Mouse (Mus musculus) common myeloid progenitor, adult 5-6 weeks (primary cell): ENCODE measurements around the gene Naa16. TPM values are rescaled to one million over a fixed set of nuclear protein-coding genes. Genes with fewer than 3 reads are reported as not detected.

ENCODE experiments used
- ATAC-seq: replicated peaks from 2 replicates; pipeline ENCODE4 v1.8.0; 2016; ENCODE audit warnings: low read depth, mild to moderate bottlenecking, moderate TSS enrichment, inconsistent platforms; ENCODE audit not compliant: poor library complexity, severe bottlenecking
- total RNA-seq: library from RNA; stranded (forward); fragments of 200-1000, 187-1606 nt; gene quantifications from 2 replicates; pipeline ENCODE4 v1.2.3, GENCODE M21; 2017

The Naa16 gene
- total RNA-seq, 1 experiment from 2014 or later: 71.9 TPM

DNA sequence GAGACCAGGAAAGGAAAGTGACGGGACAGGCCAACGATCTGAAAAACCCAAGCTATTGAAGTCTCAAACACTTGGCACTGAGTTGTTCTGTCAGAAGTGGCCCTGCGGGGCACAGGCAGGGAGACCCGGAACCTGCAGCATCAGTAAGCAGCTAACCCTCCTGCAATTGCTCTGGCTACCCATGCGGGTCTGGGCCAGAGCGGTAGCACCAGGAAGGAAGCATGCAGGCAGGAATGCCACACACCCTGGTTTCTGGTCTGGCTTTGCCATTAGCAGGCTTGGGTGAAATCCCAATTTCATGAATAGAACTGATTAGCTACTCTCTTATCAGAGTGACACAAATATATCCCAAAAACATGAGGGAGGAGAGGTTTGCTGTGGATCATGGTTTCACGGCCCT, 58.6 kb downstream of the Naa16 start:
- ATAC-seq: no peak

DNA sequence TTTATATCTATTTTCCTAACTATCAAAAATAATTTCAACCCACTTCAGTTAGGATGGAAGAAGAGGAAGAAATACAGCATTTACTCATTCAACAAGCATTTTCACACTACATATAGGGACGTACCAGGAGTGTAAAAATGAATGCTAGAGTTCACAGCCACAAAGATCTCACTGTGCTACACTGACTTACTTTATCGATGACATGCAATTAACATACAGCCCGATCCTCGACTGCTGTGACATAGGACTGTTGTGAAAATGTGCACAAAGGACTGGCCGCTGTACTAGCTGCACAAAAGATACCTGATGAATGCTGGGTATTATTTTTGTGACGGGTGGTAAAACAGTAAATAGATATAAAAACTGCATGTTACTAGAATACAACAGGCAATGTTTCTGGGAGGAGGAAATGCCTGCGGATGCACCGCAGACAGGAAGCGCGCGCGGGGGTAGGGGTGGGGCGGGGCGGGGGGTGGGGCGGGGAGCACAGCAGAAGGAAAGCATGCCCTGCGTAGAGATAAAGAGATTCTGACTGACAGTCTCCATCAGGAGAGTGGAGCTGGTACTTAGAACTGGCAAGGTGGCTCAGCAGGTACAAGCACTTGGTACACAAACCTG, 59.5 kb downstream of the Naa16 start:
- peak; percentile 78 for ATAC-seq

DNA sequence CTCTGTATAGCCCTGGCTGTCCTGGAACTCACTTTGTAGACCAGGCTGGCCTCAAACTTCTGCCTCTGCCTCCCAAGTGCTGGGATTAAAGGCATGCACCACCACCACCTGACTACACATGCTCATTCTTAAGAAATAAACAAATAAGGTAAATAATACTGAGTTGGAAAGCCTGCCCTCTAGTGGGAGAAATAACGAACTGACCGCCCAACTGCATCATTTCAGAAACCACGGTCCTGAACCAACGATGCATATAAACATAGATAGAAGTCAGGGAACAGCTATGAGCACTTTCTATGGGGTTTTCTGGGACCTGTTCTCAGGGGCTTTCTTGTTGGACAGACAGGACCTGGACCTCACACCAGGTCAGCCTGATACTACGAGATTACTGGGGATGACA, 63.5 kb downstream of the Naa16 start:
- peak; percentile 69 for ATAC-seq

DNA sequence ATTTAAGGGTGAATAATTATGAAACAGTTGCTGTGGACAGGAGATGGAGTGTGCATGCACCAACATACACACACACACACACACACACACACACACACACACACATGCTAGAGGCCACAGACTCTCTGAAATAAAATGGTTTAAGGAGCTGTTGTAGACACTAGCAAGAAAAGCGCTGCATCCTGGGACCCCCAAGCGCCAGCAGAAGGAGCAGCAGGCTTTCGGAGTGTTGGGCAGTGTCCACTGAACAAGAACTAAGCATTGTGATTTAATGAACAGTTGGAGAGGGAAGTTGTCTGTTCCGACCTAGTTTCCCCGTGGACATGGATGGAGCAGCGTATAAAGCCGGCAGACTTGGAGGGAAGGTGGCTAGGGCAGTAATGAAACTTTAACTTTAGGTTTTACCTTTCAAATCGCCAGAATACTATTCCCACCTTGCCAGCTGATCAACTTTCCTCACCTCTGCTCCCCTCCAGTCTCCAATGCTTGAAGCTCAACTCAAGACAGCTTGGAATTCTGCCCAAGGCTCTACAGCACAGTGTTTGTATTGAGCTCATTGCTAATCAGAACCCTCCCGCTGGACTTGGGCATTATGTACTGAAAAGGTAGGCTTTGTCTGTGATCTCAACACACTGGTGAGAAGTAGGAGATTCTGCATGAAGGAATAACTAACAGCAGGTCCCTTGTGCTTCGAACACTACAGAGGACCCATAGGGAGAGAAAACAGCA, 66.3 kb downstream of the Naa16 start:
- ATAC-seq: no peak

DNA sequence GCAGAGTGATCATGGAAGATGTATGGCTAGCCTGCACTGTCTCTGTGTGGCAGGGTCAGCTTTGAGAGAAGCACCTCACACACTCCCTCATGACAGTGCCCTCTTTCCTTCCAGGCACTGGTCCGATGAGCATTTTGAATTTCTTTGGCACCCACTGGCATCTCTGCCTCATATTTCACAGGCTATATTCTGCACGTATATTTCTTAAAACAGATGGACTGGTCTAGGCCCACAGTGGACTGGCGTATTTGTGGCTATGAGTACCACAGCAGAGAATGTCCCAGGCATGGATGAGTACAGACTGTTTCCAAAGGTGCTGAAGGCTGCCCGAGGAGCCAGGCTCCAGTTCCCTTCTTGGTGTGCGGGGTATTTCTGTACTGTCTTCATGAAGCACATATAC, 68.7 kb downstream of the Naa16 start:
- no peak for ATAC-seq

DNA sequence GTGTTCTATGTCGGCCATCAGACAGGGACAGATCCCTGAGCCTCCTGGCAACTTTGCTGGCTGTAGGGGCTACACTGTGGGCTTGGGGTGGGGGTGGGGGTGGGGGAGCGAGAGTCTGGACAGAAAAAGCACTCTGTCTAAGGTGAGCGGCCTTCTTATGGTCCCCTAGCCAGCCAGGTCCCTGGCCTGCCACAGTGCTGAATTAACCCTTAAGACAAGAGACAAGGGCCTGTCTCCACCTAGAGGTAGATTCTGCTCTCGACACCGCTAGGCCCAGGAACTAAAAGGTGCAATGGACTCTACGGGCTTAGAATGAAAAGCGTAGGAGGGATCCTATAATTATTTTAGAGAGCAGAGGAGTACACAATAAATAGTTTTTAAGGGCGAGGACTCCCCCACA, 69.4 kb downstream of the Naa16 start:
- ATAC-seq: peak; percentile 92

DNA sequence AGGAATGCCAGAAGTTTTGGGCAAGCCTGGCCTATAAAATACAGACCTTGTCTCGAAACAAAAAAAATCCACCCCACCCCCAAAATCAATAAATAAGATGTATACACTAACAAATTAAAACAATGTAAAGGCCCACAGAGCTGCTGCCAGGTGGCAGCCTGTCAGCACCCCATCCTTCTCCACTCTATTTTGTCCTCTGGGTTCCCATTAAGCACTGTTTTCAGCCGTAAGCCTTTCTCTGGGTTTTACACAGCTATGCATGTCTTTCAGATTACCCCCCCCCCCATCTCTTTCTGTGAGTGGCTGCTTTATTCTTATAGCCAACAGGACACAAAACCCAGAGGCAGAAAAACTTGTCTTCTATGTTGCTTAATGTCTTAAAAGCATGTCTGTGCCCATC, 73.0 kb downstream of the Naa16 start:
- ATAC-seq: no peak

DNA sequence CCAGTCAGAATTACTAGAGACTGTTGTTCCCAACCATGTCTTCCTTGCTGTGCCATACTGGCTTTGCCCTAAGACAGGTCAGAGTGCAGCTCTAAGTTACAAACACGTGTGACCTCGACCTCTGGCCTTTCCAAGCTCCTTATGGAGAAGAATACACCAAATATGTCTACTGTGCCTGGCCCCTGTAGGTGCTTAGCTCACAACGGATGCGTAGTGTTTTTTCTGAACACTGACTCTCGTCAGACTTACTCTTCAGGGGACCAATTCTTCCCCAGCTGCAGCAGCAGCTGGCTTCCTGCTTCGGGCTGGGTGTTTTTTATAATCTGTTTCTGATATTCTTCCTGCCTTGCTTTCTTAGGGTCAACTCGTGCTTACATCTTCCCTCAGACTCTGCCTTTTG, 74.7 kb downstream of the Naa16 start:
- ATAC-seq: no peak

DNA sequence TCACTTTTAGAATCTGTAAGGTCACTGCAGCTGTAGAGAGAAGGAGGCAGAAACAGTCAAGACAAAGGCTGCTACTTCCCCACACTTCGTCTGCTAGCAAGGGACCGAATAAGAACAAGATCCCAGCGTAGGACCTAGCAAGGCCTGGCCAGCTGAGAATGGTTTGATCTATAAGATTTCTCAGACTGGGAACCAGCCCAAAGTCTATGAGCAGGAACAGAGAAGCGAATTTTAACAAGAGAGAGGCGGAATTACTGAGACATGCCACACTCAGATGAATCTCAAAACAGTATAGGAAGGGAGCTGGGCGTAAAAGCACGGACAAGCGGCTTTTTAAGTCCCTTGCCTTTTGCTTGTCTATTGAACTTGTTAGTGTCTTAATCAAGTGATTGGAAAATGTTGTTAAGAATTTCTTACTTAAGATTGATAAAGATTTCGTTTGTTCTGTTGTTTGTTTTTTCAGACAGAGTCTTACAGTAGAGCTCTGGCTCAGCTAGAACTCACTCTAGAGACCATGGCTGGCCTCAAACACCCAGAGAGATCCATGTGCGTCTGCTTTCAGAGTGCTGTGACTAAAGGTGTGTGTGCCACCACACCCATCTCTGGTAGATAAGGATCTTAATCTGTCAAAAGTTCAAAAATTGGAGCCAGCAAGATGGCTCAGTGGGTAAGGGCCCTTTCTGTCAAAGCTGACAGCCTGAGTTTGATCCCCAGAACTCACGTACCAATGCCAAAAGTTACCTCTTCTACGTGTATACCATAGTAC, 76.2 kb downstream of the Naa16 start:
- ATAC-seq: no peak

DNA sequence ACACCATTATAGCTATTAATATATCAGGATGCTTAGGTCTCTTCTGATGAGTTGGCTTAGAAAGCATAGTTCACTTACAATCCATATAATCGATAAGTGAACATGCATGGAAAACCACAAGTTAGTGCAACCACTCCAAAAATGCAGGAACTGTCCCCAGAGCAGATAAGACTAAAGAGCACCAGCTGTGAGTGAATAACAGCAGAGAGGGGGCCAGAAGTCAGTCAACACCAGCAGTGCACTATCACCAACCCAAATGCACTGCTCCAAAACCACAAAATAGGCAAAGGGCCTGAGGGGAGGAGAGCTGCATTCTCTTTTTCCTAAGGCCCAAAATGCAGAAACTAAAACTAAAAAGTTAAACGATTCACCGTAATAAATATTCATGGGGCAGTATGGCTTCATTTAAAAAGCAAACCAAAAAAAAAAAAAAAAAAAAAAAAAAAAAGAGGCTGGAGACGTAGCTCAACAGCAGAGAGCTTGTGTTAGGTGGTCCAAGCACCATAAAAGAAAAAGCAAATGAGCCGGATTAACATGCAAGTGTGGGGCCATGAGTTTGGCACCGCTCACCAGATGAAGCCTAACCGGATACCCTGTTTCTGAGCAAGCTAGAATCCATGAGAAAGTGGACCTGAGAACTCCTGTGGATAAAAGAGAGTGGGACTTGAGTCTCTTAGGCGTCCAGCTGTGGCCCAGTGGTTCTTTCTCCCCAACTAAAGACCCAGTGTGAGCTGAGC, 77.0 kb downstream of the Naa16 start:
- peak; percentile 77 for ATAC-seq

DNA sequence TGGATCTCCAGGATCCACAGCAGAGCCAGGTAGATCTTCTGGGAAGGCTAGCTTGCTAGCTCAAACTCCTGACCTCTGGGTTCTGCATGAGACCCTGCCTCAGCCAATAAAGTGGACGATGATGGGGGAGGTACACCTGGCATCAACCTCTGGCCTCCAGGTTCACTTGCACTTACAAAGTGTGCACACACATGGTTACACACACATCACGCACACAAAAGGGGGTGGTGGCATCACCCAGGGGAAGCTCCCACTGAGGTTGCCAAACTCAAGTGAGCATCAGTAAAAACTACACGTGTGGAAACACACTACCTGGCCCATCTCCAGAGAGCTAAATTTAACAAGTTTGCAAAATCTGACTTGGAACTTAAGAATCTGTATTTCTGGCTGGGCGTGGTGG, 77.9 kb downstream of the Naa16 start:
- no peak for ATAC-seq

DNA sequence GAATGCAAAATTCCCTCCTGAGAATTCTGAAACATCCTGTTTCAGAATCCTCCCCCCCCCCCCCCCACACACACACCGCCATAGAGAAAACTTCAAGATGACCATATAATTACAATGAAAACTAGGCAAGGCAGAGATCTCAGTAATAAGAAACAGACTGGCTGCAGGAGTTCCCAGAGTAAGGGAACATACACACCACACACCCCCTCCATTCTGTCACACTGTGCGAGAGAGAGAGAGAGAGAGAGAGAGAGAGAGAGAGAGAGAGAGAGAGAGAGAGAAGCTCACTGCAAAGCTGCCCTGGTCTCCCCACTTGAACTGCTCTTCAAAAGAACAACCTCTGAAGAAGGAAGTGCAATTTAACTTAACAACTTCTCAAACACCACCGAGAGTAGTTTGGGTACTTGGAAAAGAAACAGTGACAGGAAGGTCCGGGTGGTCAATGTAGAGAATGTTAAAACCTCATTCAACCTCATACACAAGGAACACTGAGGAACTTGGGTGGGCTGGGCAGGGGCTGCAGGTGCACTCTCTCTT, 78.6 kb downstream of the Naa16 start:
- ATAC-seq: no peak

DNA sequence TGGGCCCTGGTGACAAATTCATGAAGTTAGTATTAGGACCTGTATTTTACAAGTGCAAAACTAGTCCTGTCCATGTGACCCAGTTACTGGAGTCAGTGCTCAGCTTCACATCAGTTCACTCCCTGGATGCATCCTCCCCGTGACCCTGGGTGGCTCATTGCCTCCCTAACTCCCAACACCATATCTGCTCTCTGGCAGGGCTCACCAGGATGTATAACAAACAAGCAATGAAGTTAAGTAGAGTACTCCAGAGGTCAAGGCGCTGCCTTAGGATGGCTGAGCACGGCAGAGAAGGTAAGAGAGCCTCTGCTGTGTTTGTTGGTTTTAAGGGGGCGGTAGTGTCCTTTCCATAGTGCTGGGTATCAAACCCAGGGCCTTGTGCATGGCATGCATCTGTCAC, 81.5 kb downstream of the Naa16 start:
- ATAC-seq: no peak

DNA sequence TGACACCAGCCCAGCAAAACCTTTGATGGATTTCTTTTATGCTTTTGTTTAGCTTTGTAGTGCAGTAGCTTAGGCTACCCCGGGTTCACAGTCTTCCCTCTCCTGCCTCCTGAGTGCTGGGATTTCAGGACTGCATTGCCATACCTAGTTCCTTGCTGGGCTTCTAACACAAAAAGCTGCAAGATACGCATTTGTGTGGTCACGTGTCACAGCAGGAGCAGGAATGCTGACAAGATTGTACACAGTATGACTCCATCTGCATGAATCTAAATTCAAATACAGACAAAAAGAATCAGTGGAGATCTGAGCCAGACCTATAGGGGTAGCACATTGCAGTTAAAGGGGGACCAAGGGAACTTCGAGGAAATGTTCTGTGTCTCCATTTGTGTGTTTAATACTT, 82.2 kb downstream of the Naa16 start:
- no peak for ATAC-seq

DNA sequence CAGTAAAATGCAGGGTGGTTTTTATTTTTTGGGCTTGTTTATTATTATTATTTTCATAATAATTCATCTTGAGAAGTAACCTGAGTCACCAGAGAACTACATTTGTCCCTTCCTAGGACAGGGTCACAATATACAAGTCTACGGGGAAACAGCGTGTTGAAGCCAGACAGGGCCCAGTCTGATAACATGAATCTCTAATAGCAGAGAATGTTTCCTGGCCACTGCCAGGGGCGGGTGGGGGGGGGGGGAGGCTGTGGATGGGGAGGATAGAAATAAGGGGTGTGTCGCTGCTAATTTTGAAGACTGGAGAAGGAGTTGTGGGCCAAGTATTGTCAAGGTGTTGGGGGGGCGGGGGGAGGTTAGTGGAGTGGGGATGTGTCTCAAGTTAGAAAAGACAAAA, 82.7 kb downstream of the Naa16 start:
- no peak for ATAC-seq

DNA sequence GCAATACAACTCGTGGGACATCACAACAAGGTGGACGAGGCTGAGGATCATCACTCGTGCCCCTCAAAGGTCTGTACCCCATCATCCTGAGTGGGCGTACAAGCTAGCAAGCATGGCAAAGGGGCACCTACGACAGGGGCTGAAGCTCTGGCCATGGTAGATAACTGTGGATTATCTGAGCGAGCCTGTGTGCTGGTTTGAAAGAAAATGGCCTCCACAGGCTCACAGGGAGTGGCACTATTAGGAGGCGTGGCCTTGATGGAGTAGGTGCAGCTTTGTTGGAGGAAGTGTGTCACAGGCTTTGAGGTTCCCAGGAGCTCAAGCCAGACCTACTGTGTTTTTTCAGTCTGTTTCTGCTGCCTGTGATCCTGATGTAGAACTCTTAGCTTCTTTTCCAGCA, 83.4 kb downstream of the Naa16 start:
- 0 out of 2 replicates have a peak, but pooled peaks have one; percentile 13 for ATAC-seq

DNA sequence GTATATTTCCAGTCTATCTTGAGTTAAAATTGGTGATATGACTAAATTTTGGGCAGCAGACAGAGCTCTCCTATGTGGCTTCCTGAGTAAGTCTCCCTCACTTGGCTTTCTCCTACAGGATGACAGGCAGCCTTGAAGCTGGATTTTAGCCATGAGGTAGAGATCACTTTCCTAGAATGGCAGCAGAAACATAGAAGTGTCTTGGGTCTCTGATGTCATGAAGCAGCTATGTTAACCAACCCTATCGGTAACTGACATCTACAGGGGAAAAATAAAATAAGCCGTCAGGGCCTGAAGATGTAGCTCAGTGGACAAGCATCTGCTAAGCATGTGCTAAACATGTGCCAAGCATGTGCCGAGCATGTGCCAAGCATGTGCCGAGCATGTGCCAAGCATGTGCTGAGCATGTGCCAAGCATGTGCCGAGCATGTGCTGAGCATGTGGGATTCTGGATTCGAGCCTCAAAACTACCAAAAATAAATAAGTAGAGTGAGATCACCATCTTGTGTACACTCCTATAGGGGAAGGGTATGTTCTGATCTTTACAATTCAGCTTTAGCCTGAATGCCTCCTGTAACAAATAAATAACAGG, 85.6 kb downstream of the Naa16 start:
- no peak for ATAC-seq

DNA sequence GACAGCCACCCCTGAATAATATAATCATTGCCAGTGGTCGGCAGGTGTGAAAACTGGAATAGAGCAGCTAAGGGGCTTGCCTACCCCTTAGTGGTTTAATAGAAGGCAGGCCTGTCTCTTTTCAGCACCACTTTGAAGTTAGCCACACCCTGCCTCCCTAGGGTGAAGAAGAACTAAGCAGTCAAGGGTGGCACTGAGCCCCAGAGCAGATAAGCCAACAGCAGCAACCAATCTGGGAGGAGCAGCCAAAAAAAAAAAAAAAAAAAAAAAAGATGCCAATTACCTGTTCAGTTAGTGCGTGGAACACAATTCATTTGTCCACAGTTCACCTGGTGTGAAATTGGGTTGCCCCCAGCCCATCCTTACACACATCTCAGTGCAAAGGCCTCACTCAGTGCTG, 87.4 kb downstream of the Naa16 start:
- ATAC-seq: no peak

DNA sequence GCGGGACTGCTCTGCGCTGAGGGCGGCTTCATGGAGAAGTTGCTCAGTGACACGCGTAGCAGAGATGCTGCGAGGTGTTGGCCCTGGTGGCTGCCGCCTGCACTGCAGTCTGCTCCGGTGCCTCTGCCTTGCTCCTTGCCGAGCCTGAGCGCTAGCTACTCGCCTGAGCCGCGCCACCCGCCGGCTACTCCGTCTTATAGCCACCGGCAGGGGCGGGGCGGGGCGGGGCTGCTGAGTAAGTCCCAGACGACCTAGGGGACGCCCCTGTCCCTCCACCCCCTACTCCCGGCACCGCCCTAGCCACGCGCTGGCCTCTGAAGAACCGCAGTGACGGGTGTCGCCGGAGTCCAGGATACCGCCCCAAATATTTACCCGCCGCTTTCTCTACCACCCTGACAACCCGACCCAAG, 89.1 kb downstream of the Naa16 start, which contains the start of gene Rgcc:
Rgcc (minus strand) TSS at position 180 of the 410 bp plus-strand sequence.
- ATAC-seq: peak; percentile 89
